Mouse (Mus musculus): ENCODE data around the gene Galnt2.

Gene Galnt2

DNA sequence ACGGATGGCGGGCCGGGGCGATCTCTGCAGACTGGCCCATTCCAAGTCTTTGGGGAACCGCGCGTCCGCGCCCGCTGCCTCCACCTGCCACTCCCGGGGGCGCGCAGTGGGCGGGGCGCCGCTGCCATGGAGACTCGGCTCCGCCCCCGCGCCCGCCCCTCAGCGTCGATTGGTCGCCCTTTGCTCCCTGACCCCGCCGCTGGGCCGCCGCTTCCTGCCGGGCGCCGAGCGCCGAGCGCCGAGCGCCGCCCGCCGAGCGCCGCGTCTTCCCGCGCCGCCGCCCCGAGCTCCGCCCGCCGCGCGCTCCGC, at the start of gene Galnt2:
TSS of gene Galnt2 (plus strand) at position 216 of the 309 bp plus-strand sequence.
- peak; percentile 82 for DNase-seq (ENCODE audit: low spot score)

DNA sequence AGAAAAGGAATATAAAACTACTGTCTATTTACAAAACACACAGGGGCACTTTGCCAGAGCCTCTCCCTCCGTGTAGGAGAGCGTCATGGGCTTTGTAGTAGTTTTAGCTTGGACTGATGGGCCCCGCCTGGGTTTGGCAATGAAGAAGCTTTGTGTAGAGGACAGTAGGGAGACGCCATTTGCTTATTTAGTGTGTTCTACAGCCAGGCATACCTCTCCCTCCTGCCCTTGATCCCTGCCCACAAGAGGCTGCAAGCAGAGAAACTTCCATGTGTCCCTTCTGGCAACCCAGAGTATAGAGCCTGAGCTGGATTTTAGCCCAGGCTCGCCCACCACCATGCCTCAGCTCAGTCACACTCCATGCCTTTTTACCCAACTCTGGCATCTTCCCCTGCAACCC, 49.4 kb upstream of the Galnt2 start:
- no peak for DNase-seq (ENCODE audit: low spot score)

DNA sequence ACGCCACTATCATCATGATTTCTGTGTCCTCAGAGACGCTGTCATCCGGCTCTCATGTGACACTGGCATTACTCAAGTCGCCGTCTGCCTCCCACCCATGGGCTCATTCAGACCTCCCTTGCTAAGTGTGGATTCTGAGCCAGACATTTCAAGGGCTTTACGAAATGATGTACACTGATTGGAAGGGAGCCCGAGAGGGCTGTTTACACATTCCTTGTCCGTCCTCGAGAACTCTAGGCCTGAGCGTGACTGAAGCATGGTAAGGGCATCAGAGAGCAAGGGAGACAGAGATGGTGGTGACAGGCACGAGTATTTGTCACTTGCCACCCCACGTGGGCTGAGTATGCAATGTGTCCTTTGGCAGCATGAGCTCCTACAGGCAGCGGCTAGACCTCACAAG, 49.0 kb upstream of the Galnt2 start:
- DNase-seq (ENCODE audit: low spot score) = no peak

DNA sequence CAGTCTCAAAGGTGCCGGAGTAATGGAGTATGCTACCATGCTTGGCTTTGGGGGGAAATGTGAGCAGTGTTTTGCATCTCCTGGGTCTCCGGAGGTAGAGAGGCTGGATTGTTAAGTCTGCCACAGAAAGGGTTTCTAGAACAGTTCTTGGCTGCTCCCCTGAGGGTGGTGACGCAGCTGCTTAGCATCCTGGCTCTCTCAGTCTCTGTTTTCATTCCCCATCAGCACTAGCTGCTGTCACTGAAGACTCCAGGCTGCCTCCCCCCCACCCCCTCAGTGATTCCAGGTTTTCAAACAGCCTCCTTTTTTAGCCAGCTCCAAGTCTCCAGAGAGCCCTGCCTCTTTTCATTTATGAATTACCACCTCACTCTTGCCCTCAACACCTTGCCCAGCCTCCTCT, 47.1 kb upstream of the Galnt2 start:
- no peak for DNase-seq (ENCODE audit: low spot score)

DNA sequence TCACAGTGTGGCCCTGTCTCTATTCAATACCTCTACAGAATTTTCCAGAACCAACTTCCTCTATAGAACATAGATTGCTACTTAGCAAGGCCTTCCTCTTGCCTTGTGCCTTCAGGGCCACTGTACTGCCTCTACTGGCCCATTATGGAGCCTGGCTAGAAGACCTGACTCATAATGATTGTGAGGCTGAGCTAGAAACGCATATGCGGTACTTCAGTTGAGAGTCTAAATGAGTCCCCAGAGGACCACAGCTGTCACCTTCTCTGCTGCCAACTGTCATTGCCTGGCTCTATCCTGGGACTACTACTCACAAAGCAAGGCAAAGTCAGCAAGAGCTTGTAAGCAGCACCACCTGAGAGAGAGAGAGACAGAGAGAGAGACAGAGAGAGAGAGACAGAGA, 46.7 kb upstream of the Galnt2 start:
- DNase-seq (ENCODE audit: low spot score) = no peak

DNA sequence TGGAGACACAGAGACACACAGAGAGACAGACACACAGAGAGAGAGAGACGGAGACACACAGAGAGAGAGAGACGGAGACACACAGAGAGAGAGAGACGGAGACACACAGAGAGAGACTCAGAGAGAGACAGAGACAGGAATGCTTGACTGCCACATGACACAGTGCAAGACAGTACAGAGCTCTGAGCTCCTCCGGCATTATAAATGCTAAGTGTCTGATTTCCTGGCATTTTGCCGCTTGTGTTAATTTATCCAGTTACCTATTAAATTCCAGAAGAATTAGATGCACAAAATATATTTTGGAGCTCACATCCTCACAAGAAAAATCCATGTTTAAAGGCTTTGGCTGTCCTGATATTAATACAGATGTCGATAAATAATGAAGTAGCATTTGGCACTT, 46.1 kb upstream of the Galnt2 start:
- no peak for DNase-seq (ENCODE audit: low spot score)

DNA sequence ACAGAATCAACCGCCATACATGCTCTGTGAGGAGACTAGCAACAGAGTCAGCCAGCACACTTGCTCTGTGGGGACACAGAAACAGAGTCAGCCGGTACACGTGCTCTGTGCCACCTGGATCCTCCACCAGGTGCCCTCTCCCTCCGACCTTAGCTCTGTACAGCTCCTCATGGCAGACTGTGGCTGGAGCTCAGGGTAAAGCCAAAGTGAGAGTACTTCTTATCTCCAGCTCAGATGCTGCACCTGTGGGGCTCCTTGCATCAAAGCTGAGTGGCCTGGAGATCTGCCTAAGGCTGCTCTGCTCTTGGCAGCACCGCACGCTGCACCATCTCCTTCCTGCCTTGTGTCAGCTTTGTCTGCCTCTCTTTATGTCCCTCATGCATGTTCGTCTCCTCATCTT, 40.8 kb upstream of the Galnt2 start:
- DNase-seq (ENCODE audit: low spot score) = no peak

DNA sequence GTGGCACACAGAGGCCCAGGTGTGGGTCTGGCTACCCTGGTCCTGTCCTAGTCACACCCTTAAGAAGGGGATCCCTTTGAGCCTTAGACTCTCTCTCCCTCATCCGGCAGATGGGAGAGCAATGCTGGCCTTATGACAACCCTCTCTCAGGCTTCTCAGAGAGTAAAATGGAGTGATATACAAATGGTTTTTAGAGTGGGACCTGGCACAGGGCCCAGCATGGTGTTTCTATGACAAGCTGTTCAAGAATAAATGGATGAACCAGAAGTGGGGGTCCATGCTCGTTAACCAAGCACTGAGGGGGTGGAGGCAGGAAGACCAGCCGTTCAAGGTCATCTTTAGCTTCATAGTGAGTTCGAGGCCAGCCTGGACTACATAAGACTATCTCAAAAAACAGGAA, 38.9 kb upstream of the Galnt2 start:
- no peak for DNase-seq (ENCODE audit: low spot score)

DNA sequence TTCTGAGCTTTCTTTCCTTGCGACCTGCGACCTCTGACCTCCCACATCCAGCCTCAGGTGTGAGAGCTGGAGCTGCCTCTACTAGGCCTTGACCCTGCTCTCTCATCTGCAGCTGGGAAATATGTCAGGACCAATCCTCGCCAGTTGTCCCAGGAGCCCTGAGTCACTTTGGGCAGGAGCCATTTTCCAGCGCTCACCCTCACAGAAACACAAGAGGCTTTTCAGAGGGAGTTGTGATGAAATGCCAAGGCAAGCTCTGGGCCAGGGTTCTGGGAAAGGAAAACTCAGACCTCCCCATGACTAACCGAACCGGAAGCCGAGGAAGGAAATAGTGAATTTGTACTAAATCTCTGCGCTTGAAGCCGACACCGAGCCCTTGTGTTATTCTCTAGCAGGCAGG, 38.2 kb upstream of the Galnt2 start:
- no peak for DNase-seq (ENCODE audit: low spot score)

DNA sequence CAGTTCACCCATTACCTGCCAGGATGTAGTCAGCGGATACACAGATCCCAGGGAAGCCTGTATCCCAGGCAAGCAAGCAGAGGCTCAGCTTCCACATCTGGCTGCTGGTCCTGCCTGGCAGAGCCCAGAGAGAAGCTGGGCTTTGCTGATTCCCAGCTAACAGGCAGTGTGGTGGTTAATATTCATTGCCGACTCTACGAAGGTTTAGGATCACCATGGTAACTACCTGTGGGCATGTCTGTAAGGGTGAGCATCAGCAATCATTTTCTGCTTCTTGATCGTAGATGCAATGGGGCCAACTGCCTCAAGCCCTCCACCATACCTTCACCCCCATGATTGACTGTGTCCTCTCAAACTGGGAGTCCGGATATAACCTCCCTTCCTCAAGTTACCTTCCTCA, 37.2 kb upstream of the Galnt2 start:
- DNase-seq (ENCODE audit: low spot score) = no peak

DNA sequence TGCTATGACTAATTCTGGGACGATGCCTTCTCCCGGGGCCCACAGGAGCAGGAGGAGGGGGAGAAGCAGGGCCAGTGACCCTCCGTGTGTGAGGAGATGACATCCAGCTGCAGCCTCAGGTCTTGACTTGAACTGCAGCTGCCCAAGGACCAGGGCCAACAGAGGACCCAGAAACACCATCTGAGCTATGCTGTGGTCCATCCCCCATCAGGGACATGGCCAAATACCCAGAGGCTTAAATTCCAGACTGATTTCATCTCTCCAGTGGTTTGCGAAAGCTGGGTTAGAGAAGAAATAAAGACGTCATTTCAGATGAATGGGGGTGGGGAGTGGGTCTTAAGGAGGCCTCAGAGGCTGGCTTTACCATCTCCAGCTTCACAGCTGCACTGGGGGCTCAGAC, 35.0 kb upstream of the Galnt2 start:
- no peak for DNase-seq (ENCODE audit: low spot score)

DNA sequence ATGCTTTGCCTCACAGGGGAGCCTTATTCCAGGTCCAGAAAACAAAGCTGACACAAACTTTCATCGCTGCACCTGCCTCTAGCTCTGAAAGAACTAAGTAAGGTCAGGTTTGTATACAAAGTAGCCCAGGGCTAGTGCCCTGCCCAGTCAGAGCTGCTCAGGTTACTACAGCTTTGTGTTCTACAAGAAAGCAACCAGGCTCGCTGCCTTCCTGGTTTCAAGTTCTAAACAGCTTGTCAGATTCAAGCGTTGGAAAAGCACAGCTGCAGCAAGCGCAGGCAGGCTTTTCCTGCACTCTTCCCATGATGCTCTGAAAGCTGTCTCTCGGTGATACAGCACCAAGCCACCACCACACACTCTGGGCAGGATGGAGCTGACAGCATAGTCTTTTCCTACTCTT, 34.4 kb upstream of the Galnt2 start:
- no peak for DNase-seq (ENCODE audit: low spot score)

DNA sequence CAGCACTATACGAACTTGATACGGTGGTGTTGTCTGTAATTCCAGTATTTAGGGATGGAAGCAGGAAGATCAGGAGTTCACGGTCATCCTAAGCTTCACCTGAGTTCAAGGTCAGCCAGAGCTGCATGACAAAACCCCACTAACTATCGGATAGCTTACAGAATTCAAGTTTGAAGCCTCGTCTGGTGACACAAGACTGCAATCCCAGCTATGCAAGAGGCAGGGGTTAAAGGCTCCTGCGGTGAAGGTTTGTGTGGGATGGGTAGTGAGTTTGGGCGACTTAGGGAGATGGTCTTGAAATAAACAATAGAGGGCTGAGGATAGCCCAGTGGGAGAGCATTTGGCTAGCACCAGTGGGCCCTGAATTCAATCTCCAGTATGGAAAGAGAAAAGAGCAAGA, 33.0 kb upstream of the Galnt2 start:
- DNase-seq (ENCODE audit: low spot score) = no peak

DNA sequence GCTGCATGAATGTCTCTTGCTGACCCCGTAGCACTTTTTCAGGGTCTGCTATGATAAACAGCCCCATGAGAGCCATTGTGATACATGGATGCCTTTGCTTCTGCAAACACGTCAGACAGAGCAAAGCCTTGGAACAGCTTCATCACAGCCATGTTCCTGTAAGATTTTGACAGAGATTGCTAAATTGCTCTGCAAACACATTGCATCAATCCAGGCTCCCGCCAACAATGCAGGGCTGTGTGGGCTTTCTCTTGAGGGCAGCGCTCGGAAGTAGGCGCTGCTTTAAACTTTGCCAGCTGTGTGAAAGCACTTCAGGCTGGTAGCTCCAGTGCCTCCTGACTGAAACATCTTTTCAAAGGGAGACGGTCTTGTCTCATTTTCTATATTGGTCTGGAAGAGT, 30.8 kb upstream of the Galnt2 start:
- DNase-seq (ENCODE audit: low spot score) = no peak

DNA sequence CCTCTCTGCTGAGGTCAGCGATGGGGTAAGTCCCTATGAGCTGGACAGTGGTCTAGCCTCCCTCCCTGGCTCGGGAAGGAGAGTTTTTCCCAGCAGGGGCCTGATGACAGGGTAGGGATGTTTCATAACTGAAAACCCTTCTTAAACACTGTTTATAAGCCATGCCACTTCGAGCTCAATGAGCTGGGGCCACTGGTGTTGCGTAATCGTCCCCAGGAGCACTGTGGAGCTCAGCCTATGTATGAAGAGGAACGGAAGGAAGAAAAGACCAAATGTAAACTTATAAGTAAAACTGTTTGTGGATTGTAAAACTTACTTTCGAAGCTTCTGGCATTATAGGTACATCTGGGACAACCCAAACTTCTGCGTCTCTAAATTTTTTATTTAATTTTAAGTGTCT, 29.5 kb upstream of the Galnt2 start:
- no peak for DNase-seq (ENCODE audit: low spot score)

DNA sequence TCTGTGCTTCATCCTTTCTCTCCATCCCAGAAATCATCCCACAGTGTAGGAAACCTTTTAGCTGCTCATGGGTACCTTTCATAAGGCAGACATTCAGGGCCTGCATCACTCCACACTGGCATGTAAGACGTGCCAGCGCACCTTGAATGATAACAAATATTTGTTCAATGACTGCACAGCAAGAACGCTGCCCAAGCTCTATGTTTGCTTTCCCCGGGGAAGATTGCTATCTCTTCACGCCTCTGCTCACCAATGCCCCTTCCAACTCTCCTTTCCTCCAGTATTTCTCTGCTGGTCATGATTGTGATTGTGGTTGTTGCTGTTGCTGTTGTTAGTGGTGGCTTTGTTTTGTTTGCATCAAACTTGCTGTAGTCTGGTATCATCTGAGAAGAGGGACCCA, 28.3 kb upstream of the Galnt2 start:
- no peak for DNase-seq (ENCODE audit: low spot score)

DNA sequence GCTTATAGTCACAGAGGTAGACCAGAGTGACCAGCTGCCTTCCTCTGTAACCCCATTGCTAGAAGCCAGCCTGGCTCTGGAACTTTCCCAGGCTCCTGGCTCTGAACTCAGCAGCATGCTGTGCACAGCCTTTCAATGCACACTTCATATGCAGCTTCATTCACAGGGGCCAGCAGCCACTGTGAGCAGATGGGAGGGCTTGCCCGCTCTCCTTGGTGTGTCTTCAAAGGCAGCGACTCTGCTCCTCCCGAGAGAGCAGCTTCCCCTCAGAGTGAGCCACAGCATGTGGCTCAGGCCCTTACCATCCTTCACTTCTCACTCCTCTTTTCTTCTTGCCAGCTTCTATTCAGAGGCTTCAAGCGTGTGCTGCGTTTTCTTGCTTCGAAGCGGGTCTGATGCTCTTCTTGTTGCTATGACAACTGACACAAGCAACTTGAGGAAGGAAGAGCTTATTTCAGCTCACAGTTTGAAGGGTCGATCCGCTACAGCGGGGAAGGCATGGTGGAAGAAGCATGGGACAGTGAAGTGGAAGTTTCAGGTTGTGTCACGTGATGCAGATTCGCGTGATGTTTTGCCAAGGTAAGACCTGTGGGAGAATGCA, 27.1 kb upstream of the Galnt2 start:
- DNase-seq (ENCODE audit: low spot score) = no peak

DNA sequence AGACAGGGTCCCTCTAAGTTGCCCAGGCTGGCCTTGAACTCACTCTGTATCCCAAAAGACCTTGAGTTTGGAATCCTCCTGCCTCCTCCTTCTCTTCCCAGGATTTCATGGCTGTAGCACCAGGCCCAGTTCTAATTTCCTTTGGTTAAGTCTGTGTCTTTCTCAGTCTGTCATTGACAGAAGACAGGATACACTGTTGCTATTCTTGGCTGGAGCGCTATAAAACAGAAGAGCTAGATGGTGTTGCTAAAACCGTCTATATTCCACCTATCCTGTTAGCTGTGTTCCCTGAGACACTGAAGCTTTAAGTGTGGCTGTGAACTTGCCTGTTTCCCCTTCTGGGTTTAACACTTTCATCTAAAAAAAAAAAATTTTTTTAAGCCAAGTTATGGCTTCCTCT, 19.0 kb upstream of the Galnt2 start:
- no peak for DNase-seq (ENCODE audit: low spot score)

DNA sequence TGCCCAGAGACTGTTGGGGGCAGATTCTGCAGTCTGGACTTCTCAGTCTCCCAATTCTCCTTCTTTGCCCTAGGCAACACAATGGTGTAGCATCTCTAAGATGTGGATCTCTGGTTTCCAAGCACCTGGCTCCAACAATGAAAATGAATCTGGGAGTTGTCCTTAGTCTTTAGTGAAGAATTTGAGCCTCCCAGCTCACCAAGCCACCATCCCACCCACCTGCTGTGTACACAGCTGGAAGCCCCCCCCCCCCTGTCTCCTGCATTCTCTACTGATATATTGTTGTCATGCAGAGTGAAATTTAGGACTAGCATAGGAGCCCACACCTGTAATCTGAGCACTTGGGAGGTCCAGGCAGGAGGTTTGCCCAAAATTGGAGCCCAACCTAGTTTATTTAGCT, 14.2 kb upstream of the Galnt2 start:
- no peak for DNase-seq (ENCODE audit: low spot score)

DNA sequence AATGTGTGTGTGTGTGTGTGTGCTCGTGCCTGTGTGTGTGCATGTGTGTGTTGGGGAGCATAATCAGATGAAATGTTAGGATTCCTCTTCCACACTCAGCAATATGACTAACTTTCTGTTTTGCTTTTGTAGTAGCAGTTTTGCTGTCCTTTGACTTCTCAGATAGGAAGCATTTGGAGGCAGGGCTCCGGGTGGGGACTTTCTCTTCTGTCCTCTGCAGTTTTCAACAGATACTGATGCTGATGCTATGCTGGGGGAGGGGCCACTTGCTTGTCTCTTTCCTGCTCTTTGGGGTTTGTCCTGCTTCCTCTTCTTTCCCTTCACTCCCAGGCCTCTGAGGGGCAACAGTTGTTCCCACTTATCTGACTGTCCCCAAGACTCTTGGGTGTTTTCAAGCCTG, 1.3 kb upstream of the Galnt2 start:
- no peak for DNase-seq (ENCODE audit: low spot score)

DNA sequence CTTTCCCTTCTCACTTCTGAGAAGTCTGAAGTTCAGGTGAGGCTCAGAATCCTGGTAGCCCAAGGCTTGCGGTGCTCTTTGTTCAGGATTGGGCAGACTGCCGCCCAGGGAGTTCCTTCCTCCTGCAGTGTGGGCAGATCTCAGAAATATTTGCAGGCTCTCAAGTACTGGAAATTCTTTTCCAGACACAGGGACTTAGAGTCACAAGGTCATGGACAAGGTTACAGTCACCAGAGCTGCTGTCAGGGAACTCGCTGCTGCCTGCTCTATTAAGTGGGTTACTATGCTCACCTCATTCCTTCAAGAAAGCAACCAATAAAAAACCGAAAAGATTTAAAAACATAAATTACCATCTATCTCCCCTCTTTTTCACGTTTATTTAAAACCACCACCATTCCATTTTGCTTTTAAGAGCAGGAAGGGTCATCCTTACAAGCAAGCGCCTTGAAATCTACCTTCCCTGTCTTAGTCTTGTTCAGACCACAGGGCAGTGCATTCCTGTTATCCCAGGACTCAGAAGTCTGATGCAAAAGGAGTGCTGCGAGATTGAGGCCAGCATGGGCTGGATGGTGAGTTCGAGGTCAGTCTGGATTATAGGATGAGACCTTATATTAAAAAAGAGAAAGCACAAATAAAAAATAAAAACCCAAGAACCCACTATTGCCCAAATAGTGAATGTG, 555 bp upstream of the Galnt2 start:
- no peak for DNase-seq (ENCODE audit: low spot score)

DNA sequence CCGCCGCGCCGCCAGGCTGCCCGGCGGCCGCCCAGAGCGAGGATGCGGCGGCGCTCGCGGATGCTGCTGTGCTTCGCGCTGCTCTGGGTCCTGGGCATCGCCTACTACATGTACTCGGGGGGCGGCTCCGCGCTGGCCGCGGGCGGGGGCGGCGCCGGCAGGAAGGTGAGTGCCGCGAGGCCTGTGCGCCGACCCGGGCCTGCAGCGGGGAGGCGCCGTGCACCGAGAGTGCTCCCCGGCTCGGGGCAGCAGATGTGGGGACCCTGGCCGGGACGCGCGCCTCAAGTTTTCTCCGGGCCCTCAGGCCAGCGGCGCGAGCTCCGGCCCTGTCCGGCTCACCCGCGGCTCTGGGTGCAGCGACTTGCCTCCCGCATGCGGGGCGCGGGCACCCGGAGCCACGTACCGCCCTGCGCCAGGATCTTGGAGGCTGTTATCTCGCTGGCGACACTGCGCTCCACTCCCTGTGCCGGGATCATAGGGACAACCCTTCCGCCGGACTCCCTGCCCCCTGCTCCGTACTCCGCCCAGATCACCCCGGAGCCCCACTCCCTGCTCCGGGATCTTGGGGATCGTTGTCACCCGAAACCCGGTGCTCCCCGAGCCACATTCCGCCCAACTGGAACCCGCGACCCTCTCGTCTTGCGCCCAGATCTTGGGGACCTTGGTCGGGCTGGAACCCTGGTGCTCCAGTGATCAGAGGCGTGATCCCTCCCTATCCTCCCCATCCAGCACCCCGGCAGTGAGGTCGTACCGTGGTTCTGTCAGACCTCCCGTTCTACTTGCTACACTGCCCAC, 491 bp downstream of the Galnt2 start:
- peak; percentile 39 for DNase-seq (ENCODE audit: low spot score)

DNA sequence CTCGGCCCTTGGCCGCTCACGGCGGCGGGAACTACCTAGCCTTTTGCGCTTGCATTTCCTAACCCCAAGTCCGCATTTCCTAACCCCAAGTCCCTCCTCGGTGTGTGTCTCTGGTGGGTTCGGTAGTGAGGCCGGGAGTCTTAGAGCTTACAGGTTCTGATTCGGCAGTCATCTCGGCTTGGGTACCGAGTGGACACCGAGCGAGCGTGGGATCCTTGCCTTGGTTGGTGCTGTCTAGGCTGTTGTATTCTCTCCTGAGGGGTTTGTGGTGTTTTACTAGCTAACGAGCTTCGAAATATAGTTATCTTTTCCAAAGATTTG, 1.0 kb downstream of the Galnt2 start:
- DNase-seq (ENCODE audit: low spot score) = no peak

DNA sequence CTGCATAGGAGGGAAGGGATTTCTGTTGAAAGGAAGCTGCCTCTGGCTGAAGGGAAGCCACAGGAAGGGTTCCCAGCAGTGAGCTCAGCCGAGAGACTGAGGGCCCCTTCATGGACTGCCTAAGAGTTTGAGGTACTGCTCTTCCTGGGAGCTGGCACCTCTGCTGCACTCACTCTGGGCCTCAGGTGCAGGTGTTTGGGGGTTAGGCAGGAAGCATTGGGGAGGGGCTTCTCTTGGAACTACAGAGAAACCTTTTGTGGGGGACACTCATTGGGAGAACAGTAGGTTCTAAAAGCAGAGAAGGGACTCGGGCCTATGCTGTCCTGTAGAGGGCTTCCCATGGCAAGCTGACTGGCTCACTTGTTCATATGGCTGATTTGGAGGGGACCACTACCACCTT, 3.3 kb downstream of the Galnt2 start:
- no peak for DNase-seq (ENCODE audit: low spot score)
